Mouse (Mus musculus) olfactory bulb, adult 2 months (tissue): Measurements from ENCODE around the gene Il17rb. TPM values are rescaled to one million over a fixed set of nuclear protein-coding genes. Genes with fewer than 3 reads are reported as not detected.

ENCODE experiments used
- H3K27ac ChIP-seq: fragments of 200-500 bp; 2 replicates; pipeline ENCODE4 v1.5.1; 2012; ENCODE audit warnings: low read depth, low read length; ENCODE audit not compliant: insufficient read depth
- H3K4me1 ChIP-seq: fragments of 200-500 bp; 2 replicates; pipeline ENCODE4 v1.6.1; 2012; ENCODE audit warnings: low read length; ENCODE audit not compliant: control insufficient read depth, insufficient read depth
- H3K4me3 ChIP-seq: fragments of 200-500 bp; 2 replicates; pipeline ENCODE4 v1.5.1; 2012; ENCODE audit warnings: mild to moderate bottlenecking, low read depth, low read length, moderate library complexity; ENCODE audit not compliant: insufficient read depth
- CTCF ChIP-seq: fragments of 200-500 bp; IDR thresholded peaks from 2 replicates; pipeline ENCODE4 v1.5.1; 2012; ENCODE audit warnings: low read depth, mild to moderate bottlenecking, low read length, moderate library complexity; ENCODE audit not compliant: insufficient read depth
- POLR2A ChIP-seq: fragments of 200-500 bp; IDR thresholded peaks from 2 replicates; pipeline ENCODE4 v1.6.1; 2012; ENCODE audit warnings: mild to moderate bottlenecking, low read depth, low read length, moderate library complexity; ENCODE audit not compliant: insufficient read depth
- WGBS: fragments of 180-500 bp; shearing (Covaris S2); methylation state at CpG from one replicate; pipeline ENCODE4 v1.1.7; 2018; 5-methylcytosine and 5-hydroxymethylcytosine counted together
- polyA plus RNA-seq: library from polyadenylated mRNA; stranded (reverse); fragments of >200 nt; gene quantifications from 2 replicates; pipeline ENCODE4 v1.2.4, GENCODE M21; 2012; ENCODE audit warnings: low replicate concordance; ENCODE audit not compliant: missing spikeins, insufficient read depth, insufficient read length

Gene Il17rb
- polyA plus RNA-seq, 1 experiment = not detected

DNA sequence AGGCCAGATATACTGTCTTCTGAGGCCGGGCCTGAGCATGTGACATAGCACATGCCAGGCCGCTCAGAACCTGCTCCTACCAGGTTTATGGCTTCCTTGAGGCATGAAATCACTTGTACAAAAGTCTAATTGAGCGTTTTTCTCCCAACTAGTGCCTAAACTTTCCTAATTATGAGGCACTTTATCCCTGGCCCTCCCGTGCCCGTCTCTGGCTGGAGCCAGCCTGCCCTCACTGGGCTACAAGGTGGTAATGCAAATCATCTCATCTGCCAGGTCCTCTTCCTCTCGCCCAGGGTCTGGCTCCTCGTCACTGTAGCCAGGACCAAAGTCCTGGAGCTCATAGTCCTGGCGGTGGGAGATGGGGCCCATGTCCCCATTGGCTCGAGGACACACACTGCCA, 33.1 kb upstream of the Il17rb start:
- TF ChIP-seq POLR2A = no peak
- TF ChIP-seq CTCF = no peak
- Histone ChIP-seq H3K4me3 (no peak overlapping the region), H3K4me1 (peaks cover 2% of the 10 kb centered on the region; the same call in 1 of the 2 replicates), H3K27ac (no peak overlapping the region)
- 69% methylated on average over 9 of the region's 9 CpGs for WGBS

DNA sequence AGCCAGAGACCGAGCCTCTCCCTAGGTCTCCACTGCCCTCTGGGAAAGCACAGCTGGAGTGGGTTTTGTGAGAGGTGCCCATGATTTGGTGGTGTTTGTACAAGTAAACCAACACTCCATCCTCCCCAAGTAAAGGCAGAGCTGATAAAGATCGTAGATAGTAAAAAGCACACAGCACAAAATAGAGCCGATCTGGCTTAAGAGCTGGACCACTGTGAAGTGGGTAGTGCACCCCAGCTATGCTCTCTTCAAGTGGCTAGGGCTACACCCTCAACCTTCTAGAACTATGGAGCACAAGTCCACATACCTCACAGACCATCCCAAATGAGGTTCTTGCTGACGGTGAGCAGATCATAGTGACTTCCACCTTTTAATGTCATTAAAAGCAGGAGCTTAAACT, 30.7 kb upstream of the Il17rb start:
- Histone ChIP-seq H3K4me1 (no peaks in the 10 kb centered on the region), H3K4me3 (no peak overlapping the region), H3K27ac (no peak overlapping the region)
- WGBS = 84% methylated on average over 4 of the region's 4 CpGs
- no peak for TF ChIP-seq POLR2A
- TF ChIP-seq CTCF = no peak

DNA sequence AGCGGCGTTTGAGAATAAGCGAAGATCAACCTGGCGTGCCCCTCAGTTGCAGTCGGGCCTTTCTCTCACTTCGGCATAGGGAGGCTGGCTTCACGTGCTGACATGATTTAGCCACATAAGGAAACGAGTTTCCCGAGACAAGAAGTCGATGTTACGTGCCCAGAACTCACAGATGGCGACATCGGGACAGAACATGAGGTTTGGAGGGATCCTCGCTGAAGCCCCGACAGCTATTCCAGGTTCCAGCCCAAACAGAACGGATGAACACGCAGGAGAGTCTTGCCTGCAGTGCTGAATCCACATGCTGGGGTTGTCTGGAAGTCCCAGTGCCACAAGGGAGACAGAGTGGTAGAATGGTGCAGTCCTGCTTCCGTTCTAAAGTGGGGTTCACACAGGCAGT, 29.7 kb upstream of the Il17rb start:
- TF ChIP-seq POLR2A (no peak), CTCF (no peak)
- 89% methylated on average over 18 of the region's 18 CpGs for WGBS
- no peak overlapping the region for H3K27ac ChIP-seq
- no peak overlapping the region for H3K4me3 ChIP-seq
- no peaks in the 10 kb centered on the region for H3K4me1 ChIP-seq

DNA sequence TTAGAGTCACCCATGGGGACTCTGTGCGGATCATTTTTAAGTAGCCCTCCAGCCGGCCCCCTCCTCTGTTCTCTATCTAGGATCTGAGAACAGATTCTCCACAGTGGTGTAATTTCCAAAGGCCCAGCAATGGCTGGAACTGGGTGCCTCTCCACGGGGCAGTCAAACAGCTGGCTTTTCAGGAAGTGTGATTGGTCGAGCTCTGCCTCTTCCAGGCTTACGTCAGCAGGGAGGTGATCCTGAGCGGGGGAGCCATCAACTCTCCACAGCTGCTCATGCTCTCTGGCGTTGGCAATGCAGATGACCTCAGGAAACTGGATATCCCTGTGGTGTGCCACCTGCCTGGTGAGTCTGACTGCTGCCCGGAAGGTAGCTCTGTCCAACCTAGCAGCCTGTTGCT, 24.7 kb upstream of the Il17rb start:
- no peak overlapping the region for H3K4me3 ChIP-seq
- no peak overlapping the region for H3K27ac ChIP-seq
- WGBS = 67% methylated on average over 8 of the region's 8 CpGs
- TF ChIP-seq POLR2A = no peak
- TF ChIP-seq CTCF = no peak
- no peaks in the 10 kb centered on the region for H3K4me1 ChIP-seq

DNA sequence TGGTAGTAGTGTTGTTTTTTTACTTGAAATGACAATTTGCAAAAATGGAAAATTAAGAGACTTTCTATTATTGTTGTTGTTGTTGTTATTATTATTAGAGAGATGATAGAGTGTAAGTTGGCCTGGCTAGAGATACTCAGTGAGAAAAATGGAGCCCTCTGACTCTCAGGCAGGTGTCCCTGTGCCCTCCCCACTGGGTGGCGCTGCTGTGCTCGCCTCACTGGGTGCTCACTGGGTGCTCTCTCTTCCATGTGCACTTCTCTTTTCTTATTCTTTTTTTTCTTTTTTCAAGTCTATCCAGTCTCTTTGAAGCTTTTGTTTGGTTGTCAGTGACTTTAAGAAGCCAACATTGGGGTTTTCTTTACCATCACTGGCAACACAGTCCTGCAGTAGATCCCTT, 18.7 kb upstream of the Il17rb start:
- no peak overlapping the region for H3K27ac ChIP-seq
- H3K4me3 ChIP-seq = no peak overlapping the region
- TF ChIP-seq CTCF = no peak
- no peak for TF ChIP-seq POLR2A
- 41% methylated on average over 2 of the region's 2 CpGs for WGBS
- no peaks in the 10 kb centered on the region for H3K4me1 ChIP-seq

DNA sequence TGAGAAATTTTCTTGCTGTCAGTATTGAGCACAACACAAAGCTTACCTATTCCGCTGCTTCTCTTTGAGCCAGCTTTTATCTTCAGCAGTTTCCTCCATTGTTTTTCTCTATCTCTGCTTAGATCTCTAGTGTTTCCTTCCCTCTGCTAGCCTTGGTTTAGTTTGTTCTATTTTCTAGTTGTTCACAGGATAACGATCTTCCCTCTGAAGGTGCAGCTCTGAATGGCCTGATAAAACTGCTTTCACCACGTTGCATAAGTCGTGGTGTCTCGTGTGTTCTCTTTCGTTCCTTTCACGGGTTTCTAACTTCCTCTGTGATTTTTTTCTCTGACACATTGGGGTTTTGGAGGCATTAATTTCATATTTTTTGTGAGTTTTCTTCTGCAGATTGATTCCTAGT, 15.7 kb upstream of the Il17rb start:
- Histone ChIP-seq H3K27ac (no peak overlapping the region), H3K4me3 (no peak overlapping the region), H3K4me1 (no peaks in the 10 kb centered on the region)
- no peak for TF ChIP-seq POLR2A
- no peak for TF ChIP-seq CTCF
- WGBS = 41% methylated on average over 7 of the region's 7 CpGs

DNA sequence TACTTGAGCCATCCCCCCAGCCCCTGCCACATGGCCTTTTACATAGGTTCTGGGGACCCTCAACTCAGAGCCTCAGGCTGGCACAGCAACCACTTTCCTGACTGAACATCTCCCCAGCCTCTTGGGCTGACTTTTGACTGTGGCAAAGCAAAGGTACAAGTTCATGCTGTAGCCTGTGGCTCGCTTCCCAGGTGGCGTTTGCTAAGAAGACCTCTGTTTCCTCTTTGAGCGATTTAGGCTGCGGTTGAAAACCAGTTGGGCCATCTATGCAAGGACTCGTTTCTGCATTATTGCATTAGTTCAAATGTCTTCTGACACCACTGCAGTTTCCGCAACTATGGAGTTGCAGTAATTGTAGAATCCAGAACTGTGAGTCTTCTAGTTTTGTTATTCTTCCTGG, 13.8 kb upstream of the Il17rb start:
- Histone ChIP-seq H3K4me1 (no peaks in the 10 kb centered on the region), H3K4me3 (no peak overlapping the region), H3K27ac (no peak overlapping the region)
- WGBS = 92% methylated on average over 6 of the region's 6 CpGs
- no peak for TF ChIP-seq CTCF
- no peak for TF ChIP-seq POLR2A

DNA sequence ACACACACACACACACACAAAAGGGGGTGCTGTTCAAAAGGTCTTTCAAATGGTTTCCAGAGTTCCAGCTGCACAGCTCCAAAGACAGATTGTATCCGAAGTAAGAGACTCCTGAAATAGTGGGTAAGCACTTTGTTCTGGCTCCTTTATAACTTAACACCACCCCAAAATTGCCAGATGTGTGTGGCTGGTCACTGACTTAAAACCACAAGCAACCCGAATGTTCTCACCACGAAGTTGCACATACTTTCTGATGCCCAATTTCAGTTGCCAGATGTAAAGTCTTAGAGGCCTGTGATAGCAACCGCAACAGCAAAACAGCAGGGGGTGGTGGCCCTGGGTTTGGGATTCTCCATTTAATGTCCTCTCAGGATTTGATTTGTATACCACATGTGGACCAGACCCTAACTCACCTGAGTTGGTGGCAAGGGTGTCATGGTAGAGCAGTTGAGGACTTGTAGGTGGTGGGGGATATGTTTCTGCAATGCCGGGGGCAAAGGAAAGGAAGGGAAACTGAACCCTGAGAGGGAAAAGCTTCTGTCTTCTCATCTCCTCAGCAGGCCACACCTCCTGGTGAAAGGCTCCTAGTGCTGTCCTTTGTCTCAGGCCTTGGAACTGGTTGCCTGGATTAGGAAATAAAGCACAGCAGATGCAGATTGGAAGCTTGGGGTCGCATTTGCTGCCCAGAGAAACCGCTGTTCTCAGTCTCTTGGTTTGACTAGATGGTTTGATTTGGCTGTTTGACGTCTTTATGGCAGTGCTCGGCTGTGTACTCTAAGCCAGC, 11.3 kb upstream of the Il17rb start:
- WGBS = 59% methylated on average over 9 of the region's 9 CpGs
- no peak overlapping the region for H3K4me3 ChIP-seq
- H3K27ac ChIP-seq = no peak overlapping the region
- TF ChIP-seq POLR2A (no peak), CTCF (no peak)
- no peaks in the 10 kb centered on the region for H3K4me1 ChIP-seq

DNA sequence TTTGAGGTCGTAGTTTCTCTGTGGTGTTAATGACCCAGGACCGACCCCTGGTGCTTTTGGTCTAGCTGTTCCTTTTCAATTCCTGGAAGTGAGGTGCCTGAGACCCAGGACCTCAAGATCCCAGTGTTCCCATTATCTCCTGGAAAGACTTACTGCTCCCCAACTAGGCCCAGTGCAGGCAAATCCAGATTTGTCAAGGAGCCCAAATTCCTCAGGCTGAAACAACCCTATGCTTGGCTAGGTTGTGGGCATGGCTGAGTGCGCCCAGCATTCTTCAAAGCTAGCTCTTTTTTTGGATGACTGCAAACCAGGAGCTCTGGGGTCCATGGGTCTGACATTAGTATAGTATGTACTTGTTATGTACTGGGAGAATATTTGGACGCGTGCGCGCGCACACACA, 10.7 kb upstream of the Il17rb start:
- Histone ChIP-seq H3K27ac (no peak overlapping the region), H3K4me1 (no peaks in the 10 kb centered on the region), H3K4me3 (no peak overlapping the region)
- 95% methylated on average over 8 of the region's 8 CpGs for WGBS
- TF ChIP-seq POLR2A = no peak
- no peak for TF ChIP-seq CTCF

DNA sequence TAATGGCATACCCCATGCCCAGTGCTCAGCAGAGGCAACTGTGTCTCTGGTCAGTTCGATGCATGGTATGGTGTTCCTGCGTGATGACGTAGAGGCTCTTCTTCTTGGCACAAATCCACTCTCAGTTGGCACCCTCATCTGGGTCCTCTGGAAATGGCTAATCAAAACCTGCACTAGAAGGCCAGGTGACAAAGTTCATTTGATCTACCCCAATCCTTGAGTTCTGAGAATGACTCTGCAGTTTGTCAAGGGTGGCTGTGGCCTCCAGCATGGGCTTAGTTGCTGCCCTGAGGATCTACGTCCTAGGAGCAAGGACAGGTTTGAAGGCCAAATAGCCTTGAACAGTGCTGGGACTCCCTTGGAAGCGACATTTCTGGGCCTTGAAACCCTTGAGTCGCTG, 10.2 kb upstream of the Il17rb start:
- Histone ChIP-seq H3K27ac (no peak overlapping the region), H3K4me3 (no peak overlapping the region), H3K4me1 (no peaks in the 10 kb centered on the region)
- 94% methylated on average over 6 of the region's 6 CpGs for WGBS
- TF ChIP-seq POLR2A (no peak), CTCF (no peak)
